Mouse (Mus musculus): ENCODE measurements at regions not wholly inside any gene's neighbourhood (a gene's known extent, or its start where the extent isn't known, plus 50 kb on each side); places are given as distances from the start of the nearest gene placed in this dataset.

DNA sequence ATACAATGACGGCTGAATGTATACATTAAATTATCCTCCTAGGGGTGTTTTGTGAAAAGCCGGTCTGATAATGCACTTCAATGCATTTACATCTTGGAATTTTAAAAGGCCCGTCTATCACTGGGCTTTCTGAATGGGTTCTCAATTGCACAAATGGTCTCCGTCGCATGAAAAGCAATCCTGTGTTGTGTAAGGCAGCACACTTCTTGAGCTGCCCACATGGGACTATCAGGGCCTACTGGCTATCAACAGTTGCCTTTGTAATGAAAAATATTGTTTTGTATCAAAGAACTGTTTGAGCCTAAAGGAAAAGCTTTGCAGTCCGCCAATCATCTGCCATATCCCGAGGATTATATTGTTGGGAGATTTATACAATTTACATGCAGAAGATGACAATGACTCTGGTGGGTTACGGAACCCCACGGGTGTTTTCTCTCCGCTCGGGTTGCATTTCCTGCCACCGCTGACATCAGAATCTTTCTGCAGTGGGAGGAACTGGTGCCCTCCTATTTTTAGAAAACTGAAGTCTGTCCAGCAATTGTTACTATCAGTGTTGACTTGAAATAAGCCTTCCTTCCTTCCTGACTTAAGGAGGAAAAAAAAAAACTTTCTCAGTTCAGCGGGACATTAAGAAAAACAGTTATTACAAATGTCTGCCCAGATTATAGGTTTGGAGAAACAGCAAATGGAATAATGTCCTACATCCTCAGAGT, 118.7 kb downstream of the Tmem26 start:
- in situ Hi-C loops (cut with MboI, MseI) = no loop called here

DNA sequence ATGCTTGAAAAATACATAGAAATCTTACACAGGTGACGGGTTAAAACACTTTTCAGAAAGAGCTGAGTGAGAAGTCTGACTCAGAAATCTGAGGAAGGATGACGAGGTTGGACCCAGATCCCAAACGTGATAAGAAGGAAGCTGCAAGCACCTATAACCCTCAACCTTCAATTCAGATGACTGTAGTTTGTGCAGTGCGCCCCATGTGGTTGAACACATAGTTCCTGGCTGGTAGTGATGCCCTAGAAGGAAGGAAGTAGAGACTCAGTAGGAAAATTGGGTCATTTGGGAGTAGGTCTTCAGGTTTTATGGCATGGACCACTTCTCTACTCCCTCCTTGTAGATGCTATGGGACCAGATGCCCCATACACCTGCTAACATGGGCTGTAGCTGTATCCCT, 120.6 kb downstream of the Tmem26 start:
- in situ Hi-C loops (cut with MboI, MseI) = no loop called here

DNA sequence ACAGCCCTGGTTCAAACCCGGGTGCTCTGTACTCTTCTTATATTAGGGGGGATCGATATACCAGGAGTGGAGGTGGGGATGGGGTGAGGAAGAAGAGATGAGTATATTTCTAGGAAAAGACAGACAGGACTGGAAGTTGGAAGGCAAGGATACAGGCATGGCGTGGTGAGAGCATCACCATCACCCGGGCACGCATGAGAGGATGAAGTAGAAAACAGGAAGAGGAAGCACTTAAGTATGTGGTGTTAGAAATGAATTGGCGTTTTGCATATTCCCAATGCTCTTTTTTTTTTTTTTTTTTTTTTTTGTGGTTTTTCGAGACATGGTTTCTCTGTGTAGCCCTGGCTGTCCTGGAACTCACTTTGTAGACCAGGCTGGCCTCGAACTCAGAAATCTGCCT, 121.2 kb downstream of the Tmem26 start:
- in situ Hi-C loops (cut with MboI, MseI) = no loop called here

DNA sequence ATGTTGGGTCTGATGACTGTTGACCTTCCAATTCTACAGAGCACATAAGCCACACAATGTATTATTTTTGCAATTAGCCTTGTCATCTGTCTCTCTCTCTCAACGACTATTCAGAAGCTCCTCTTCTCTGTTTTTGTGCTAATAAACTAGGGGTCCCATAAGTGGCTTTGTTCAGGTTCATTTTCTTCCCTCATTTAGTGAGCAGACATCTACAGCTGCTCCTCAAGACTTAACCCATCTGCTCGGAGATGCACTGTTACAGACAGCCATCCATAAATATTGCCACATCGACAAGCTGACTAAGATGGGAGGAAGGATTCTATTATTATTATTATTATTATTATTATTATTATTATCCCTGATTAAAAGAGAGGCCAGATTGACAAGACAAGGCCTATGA, 127.7 kb downstream of the Tmem26 start:
- in situ Hi-C loops (cut with MboI, MseI) = loop anchor here (10.0 kb wide), 1 partner anchor 1374 kb away; no protein-coding TSS in a partner anchor

DNA sequence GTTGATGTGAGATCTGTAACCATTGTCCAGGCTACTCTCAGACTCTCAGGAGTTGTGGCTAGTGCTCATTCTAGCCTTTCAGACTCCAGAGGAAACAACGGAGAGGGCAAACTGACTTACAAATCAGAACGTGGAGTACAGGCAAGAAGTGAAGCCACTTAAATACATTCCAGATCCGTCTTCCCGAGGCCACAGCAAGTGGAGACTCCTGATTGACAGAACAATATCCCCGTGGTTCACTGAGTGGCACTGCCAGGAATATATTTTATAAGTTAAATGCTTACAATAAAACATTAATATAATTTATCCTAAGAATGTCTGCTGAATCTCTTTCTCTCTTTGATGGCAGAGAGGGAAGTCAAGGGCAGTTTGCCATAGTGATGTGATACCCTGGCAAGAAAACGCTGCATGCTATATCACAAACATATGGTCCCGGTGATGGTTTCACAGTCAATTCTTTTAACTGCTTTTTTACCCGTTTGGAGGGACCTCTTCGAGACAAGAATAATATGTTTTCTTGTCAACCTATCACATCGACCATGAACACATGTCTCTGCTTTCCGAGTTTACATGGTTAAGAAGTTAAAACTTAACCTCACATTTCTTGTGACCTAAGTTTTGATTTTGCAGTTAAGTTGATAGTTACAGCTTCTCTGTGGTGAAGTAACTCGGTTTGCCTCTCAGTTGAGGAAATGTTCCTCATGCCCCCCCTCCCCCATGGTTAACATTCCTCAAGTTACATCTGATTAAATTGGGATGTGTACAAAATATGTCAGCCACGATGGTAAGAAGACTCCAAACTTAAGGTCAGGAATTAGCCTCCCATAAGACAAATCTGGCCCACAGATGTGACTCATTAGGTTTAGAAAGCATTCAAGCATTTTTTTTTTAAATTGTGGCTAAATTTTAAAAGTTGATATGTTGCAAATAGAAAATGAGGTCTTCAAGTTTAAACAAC, 132.8 kb downstream of the Tmem26 start:
- in situ Hi-C loops (cut with MboI, MseI) = loop anchor here (10.0 kb wide), 1 partner anchor 1369 kb away; no protein-coding TSS in a partner anchor

DNA sequence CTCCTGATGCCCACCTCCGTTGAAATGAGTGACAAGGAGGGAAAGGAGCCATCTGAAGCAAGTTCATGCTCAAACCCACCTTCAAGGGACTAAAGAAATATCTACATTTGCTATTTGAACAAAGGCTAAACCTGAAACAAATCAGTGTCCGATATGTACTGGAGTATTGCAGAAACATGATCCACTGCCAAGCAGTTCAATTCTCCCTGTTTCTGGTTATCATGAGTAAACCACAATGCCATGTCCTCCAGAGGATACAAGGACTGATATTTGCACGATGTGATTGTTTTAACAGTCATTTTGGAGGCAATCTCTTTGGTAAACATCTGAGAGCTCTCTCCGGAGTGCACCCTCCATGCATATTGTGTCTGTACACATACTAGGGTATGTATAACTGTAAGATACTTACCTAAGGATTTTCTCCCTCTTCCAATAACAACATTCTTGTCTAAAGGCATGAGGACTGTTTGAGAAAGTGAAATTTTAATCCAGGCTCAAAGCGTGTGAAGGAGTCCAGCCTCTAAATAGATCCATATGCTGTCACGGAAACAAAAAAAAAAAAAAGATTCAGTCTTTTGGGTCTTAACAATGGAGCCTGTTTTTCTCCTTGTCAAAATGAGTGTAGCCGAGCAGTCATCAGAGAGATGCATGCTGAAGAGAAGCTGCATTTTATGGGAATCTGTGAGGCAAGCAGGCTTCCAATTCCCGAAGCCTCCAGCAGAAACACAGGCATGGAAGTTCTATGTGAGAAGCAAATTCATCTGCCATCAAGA, 141.3 kb downstream of the Tmem26 start:
- in situ Hi-C loops (cut with MboI, MseI) = no loop called here

DNA sequence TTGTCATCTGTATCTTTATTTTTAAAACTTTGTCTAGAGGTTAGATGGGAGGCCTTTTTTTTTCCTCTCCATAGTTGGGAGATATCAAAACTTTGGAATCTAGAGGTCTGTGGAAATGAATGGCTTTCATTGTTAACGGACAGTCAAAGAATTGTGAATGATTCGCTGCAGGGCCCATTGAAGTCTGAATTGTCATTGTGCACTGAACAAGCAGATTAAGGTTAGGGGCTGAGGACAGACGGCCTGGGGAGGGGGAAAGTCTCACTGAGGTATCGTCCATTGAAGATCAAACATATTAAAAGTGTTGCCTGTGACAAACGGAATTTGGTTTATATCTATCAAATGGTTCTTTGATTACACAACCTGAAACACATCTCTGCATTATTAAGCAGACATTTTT, 142.3 kb downstream of the Tmem26 start:
- in situ Hi-C loops (cut with MboI, MseI) = no loop called here

DNA sequence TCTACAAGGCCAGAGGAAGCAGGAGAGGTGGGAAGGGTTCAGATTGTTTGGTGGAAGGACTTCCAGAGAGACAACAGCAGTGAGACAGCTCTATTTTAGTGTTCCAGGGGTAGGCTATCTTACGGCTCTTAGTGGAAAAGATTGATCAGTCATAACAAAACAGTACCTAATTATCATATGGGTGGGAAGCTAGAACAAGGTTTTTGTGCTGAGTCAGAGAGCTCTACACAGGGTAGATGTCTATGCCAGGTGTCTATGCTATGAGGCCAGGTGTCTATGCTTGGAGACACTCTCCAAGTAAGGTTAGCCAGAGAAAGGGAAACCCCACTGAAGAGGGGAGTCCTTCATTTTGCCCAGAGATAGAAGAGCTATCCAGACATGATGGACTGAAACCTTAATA, 143.9 kb downstream of the Tmem26 start:
- in situ Hi-C loops (cut with MboI, MseI) = no loop called here

DNA sequence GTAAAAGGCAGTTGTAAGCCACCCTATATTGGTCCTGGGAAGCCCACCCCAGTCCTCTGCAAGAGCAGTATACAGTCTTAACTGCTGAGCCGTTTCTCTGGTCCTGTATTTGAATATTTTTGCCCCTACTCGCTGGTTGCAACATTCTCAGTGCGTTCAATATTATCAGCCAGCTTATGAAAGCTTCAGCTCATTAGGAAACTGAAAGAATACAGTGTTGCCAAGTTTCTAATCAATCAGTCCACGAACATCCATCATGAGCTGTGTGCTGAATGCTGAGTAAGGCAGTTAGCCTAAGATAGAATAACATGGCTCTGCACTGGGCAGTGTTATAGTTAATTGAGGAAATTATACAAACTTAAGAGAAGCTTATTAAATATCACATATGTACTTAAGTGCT, 148.7 kb downstream of the Tmem26 start:
- in situ Hi-C loops (cut with MboI, MseI) = no loop called here

DNA sequence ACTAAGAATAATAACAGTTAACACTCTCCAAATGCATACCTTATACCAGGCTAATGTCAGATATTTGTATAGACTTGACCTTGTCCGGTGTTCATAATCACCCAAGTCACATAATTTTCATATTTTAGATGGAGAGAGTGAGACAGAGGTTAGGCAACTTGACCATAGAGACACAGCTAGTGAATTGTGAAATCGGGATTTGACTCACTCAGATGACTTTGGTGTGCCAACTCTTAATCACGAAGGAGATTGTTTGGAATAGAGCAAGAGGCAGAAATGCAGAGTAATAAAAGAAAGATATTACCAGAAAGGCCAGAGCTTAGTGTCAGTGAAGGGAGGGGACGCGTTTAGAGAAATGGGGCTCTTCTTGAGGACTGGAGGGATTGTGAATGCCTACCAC, 152.2 kb downstream of the Tmem26 start:
- in situ Hi-C loops (cut with MboI, MseI) = no loop called here

DNA sequence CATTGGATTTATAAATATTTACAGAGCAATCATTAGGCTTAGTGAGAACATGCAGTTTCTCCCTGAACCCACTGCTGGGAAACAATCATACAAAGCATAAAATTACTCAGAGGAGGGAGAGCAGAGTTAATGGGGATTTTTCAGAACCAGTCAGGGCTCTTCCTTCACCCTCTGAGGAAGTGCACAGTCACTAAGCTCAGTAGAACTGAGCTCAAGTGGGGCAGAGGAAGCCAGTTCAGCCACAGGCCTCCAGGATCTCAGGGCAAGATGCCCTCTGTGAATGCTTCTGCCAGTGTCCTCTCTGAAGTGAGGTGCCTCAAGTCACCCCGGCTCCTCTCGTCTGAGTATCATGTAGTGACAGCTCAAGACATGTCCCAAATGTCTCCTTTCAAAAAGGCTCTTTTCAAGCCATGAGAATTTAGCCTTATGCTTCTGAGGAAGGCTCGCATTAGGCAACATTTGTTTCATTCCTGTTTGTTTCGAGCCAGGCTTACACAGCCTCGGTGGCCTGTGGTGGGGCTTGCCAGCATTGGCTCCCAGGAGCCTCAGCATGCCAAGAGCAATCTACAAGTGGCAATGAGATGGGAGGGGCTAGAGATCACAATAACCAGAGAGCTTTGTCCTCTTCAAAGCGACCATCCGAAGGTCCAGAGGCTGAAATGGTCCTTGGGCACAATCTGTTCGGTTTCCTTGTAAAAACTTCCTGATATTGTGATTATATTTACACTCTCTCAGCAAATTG, 169.8 kb downstream of the Tmem26 start:
- in situ Hi-C loops (cut with MboI, MseI) = no loop called here

DNA sequence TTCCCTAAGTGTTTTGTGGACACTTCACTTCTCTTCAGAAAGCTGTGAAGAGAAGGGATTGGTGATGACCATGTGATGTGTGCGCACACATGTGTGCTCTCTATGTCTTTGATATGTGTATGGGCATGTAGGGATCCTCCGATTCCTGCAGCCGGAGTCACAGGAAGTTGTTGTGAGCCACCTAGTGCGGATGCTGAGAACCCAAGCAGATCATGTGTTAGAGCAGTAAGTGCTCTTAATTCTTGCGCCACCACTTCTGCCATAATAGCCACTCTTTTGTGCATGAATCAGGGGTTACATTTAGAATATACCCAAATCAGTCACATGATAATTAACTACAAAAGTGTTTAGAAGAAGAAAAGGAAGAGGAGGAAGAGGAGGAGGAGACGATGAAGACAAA, 170.7 kb downstream of the Tmem26 start:
- in situ Hi-C loops (cut with MboI, MseI) = no loop called here

DNA sequence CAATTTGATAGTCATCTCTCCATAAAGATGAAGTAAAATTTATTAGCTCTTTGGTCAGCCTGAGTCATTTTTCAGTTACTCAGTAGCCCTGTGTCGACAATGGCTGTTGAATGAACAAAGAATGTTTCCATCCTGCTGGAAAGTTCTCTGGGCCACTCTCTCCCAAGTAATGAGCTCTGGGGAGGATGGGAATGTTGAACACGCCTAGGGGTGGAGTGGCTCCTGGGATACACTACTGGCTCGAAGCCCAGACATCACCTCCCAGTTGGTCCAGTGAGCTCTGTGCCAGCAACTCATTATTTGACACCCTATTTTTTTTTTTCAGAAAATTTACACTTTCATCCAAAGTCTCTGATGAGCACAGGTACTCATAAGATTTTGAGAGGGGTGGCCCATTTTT, 174.1 kb downstream of the Tmem26 start:
- in situ Hi-C loops (cut with MboI, MseI) = no loop called here

DNA sequence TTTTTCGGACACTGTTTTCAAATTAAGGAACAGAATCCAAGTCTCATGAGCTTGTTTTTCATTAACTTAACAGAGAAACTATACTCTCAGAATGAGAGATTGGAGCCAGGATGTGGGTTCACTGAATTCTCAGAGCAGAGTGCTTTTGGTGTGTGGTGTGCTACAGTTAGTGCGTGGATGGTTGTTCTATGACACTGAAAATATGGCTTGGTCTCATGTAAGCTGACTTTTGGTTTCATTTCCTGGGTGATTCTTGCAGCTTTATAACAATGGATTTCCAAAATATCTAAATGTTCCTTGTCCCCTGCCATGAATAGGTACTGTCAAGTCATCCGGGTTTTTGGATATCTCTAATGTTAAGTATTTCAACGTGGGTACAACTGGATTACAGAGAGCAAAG, 177.7 kb downstream of the Tmem26 start:
- in situ Hi-C loops (cut with MboI, MseI) = loop anchor here (10.0 kb wide), 2 partner anchors 414 to 716 kb away; no protein-coding TSS in a partner anchor

DNA sequence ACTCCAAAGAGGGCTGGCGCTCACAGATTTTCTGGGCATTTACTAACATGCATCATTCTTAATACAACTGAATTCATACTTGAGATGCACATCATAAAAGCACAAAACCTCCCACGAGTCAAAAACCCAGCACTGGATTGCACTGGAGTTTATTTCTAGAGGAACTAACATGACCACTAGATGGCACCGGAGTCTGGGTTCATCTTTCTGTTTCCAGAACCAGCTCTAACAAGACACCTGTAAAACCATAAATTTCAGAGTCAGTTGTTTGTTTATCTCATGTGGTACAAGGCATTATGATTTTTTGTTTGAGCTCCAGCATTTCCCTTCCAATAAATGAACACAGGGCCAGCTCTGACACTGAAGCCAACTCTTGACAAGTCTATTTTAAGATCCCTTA, 179.2 kb downstream of the Tmem26 start:
- in situ Hi-C loops (cut with MboI, MseI) = loop anchor here (10.0 kb wide), 2 partner anchors 412 to 718 kb away; no protein-coding TSS in a partner anchor

DNA sequence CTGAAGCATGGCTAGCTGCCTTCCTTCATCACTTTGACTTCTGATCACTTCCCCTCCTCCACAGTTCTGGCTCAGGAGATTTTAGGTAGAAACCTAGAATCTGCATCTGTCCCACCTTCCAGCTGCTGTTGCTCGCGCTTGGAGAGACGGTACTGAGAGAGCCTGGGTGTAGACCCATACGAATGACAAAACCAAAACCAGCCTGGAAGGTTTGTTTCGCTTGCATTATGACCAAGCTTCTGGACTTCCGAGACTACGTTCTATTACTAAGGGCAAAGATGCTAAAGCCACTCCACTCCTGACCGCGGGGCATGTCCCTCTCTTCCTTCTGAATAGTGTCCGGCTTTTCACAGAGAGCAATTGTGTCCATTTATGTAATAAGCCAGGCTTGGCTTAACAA, 180.9 kb downstream of the Tmem26 start:
- in situ Hi-C loops (cut with MboI, MseI) = loop anchor here (10.0 kb wide), 2 partner anchors 410 to 720 kb away; no protein-coding TSS in a partner anchor

DNA sequence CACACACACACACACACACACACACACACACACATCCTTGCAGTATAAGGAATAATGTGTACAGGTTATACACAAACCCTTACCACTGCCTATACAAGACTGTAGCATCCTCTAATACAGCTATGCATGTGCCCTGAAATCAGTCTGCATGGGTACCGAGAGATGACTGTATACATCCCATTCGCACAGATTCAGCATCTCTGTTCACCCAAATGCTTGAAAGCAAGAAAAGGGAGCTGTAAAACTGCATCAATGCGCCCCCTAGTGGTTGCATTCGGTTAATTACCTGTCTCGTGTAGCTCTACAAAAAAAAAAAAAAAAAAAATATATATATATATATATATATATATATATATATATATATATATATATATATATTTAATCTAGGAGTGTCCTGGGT, 184.8 kb downstream of the Tmem26 start:
- in situ Hi-C loops (cut with MboI, MseI) = loop anchor here (10.0 kb wide), 2 partner anchors 407 to 723 kb away; no protein-coding TSS in a partner anchor

DNA sequence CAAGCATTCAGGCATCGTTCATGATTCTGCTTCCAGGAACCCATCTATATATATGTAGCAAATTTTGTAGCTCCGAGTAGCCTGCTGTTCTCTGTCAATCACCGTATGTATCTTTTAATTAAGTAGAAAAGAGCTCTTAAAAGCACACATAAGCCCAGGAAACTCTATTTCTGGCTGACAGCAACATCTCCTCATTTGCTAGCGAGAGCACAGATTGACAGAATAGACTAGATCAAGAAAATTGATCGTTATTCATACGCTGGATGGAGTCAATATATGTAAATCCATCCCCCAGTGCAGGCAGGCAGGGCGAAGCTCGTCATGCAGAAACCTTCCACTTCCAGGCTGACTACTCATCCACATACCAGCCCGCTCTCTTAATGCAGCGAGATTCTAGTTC, 185.6 kb downstream of the Tmem26 start:
- in situ Hi-C loops (cut with MboI, MseI) = loop anchor here (10.0 kb wide), 2 partner anchors 406 to 724 kb away; no protein-coding TSS in a partner anchor

DNA sequence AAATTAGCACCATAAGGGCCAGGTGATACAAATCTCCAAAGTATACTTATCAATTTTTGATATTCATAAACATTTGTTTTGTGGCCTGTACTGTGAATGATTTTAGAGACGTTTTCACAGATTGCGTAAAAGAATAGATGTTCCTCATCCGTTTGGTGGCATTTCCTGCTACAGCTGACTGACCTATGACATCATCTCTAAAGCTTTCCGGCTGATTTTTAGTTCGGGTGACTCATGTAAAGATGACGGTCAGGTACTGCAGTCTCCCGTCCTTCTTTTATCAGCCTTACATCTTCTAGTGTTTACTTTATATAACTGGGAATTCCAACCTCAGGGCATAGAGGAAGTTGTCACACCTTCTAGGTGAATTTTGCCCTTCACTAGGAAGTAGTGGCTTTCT, 192.7 kb downstream of the Tmem26 start:
- in situ Hi-C loops (cut with MboI, MseI) = loop anchor here (10.0 kb wide), 1 partner anchor 321 kb away; no protein-coding TSS in a partner anchor

DNA sequence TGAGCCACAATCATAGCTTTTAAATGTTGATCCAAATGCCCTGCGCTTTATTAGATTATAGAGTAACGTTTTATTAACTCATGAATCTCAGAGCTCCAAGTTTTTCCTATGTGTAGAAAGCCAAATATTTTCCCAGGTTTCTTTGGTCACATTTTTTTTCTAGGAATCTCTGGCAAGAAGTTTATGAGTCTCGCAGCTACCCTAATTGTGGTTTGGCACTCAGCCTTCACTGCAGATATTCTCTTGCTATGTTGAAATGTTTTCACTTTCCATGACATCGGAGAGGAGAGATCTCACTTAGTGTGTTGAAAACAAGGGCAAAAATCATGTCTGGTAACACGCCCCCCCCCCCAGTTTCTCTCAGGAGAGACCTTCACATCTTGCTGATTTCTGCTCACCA, 212.4 kb downstream of the Tmem26 start:
- in situ Hi-C loops (cut with MboI, MseI) = no loop called here

DNA sequence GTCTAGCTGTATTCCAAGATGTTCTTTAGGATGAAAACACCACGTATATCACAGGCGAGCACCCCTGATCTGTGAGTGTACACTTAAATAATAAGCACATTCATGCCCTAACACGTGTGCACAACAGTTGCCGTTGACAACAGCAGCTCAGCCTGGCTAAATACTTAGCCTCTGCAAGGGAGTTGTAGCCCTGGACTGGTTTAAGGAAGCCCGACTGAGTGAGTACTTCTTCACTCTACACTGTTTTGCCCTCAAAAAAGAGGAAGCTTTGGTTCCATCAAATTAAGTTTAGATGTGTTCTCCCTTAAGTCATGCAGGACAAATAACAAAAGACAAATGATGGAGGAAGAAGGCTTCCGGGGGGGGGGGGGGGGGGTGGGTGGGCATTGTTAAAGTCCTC, 208.0 kb upstream of the Rhobtb1 start:
- in situ Hi-C loops (cut with MboI, MseI) = no loop called here

All from T-helper 2 cell (primary cell).